Mouse (Mus musculus) limb, embryonic 14.5 days (tissue): ENCODE measurements around the gene Galnt10. TPM values are rescaled to one million over a fixed set of nuclear protein-coding genes. Genes with fewer than 3 reads are reported as not detected.
A peak's percentile ranks its signal among the peaks of the same experiment; 100 is the strongest.

Source experiments
- ATAC-seq: fragments of 200-750 bp; cut with Nextera tagmentation; 2 replicates; pipeline ENCODE4 v1.8.0; 2017; ENCODE audit warnings: low read depth, moderate number of reproducible peaks, moderate TSS enrichment; ENCODE audit not compliant: low FRiP score
- DNase-seq: peaks from one replicate; pipeline ENCODE4 v3.0.0-alpha.2; 2015; ENCODE audit warnings: low spot score
- H3K27ac ChIP-seq: fragments of 300-500 bp; sonication (generic); replicated peaks from 2 replicates; pipeline ENCODE4 v1.5.1; 2014; ENCODE audit warnings: low read depth, mild to moderate bottlenecking, low read length, moderate library complexity, mixed read lengths
- H3K27me3 ChIP-seq: fragments of 300-500 bp; sonication (generic); 2 replicates; pipeline ENCODE4 v1.6.1; 2014; ENCODE audit warnings: low read length, mixed read lengths; ENCODE audit not compliant: control insufficient read depth, insufficient read depth
- H3K36me3 ChIP-seq: fragments of 300-500 bp; sonication (generic); 2 replicates; pipeline ENCODE4 v1.6.1; 2014; ENCODE audit warnings: mild to moderate bottlenecking, low read length, moderate library complexity, mixed read lengths; ENCODE audit not compliant: control insufficient read depth, insufficient read depth
- H3K4me1 ChIP-seq: fragments of 300-500 bp; sonication (generic); 2 replicates; pipeline ENCODE4 v1.6.1; 2014; ENCODE audit warnings: antibody characterized with exemption, low read length, mixed read lengths; ENCODE audit not compliant: control insufficient read depth, insufficient read depth
- H3K4me2 ChIP-seq: fragments of 300-500 bp; sonication (generic); replicated peaks from 2 replicates; pipeline ENCODE4 v1.6.1; 2014; ENCODE audit warnings: low read depth, mild to moderate bottlenecking, low read length, moderate library complexity; ENCODE audit not compliant: severe bottlenecking
- H3K4me3 ChIP-seq: fragments of 300-500 bp; sonication (generic); replicated peaks from 2 replicates; pipeline ENCODE4 v1.5.1; 2014; ENCODE audit warnings: low read length
- H3K9ac ChIP-seq: fragments of 300-500 bp; sonication (generic); 2 replicates; pipeline ENCODE4 v1.6.1; 2014; ENCODE audit warnings: mild to moderate bottlenecking, low read depth, low read length, moderate library complexity; ENCODE audit not compliant: severe bottlenecking
- H3K9me3 ChIP-seq: fragments of 300-500 bp; sonication (generic); 2 replicates; pipeline ENCODE4 v1.6.1; 2016; ENCODE audit warnings: low read length; ENCODE audit not compliant: control insufficient read depth
- POLR2A ChIP-seq: fragments of 200-500 bp; IDR thresholded peaks from 2 replicates; pipeline ENCODE4 v1.8.0; 2012; ENCODE audit warnings: inconsistent platforms, mild to moderate bottlenecking, moderate library complexity, borderline replicate concordance; ENCODE audit not compliant: insufficient read depth, insufficient read length; ENCODE audit errors: extremely low read depth
- WGBS: fragments of 180-500 bp; shearing (Covaris S2); extraction: QIAGEN DNeasy Blood & Tissue Kit; methylation state at CpG from one replicate; pipeline ENCODE4 v1.1.7; 2014; 5-methylcytosine and 5-hydroxymethylcytosine counted together
- polyA plus RNA-seq, 2 experiments: library from polyadenylated mRNA; depleted of rRNA in 1 of 2; stranded (reverse) in 1 of 2; unstranded in 1 of 2; fragments of >200 nt; fragmentation: Nextera tagmentation in 1 of 2; extraction: Ambion mirVana in 1 of 2; gene quantifications; 2 replicates each; pipeline versions ENCODE4 v1.2.1 to v1.2.3; 2012 to 2014

Galnt10 gene
- polyA plus RNA-seq, 2 experiments = 24.4 to 26.5 TPM

DNA sequence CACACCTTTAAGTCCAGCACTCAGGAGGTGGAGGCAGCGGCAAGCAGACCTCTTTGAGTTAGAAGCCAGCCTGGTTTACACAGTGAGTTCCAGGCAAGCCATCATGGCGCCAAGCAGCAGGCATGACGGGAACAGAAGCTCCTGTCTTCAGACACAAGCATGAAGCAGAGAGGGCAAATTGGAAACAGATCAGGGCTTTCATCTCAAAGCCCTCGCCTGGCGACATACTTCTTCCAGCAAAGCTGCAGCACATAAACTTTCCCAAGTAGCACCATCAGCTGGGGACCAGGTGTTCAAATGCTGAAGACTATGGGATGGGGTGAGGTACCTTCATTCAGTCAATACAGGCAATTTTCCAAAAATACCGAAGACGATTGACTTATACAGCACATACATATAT lies 54.9 kb downstream of the Galnt10 start:
- H3K4me1 ChIP-seq = peaks cover 21% of the 10 kb centered on the region
- WGBS = 48% methylated on average over 7 of the region's 7 CpGs
- no peak for ATAC-seq

DNA sequence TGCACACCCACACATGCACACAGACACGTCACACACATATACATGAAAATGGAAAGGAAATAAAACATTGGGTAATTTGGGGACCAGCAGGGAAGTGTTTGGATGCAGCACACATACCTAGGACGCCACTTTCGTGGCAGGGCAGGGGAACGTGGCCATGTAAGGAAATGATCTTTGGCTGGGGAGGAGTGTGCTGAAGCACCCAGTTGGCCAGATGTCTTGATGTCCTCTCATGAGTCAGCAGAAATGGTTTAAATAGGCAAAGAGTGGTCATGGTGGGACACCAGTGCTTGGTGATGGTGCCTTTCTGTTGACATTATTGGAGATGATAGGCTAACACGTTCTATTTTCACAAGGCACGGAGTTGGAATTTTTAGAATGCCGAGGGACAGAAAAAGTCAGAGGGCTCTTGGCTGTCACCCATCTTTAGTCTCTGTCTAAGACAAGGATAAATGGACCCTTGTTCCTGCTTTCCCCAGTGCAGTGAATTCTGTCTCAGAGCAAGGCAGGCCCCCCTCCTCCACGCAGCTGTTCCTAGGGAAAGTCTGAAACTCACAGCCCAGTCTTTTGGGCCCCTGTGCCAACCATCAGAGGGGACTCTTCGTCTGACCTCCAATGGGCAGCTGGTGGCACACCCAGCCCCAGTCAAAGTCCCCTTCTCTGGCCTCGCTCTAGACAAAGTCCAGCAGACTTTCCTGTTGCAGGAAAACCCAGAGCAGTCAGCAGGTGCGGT lies 56.1 kb downstream of the Galnt10 start:
- Histone ChIP-seq H3K36me3 (peaks cover 8% of the 10 kb centered on the region; the same call in 1 of the 2 replicates), H3K4me3 (no peak overlapping the region), H3K4me1 (peaks cover 18% of the 10 kb centered on the region), H3K27me3 (no peaks in the 10 kb centered on the region), H3K27ac (no peak overlapping the region), H3K9ac (no peak overlapping the region), H3K9me3 (no peaks in the 10 kb centered on the region; the same call in 1 of the 2 replicates), H3K4me2 (no peak overlapping the region)
- ATAC-seq = peak; percentile 11; the same call in 1 of the 2 replicates
- no peak for TF ChIP-seq POLR2A
- WGBS = 76% methylated on average over 11 of the region's 11 CpGs
- DNase-seq = no peak

More for the DNA sequence above, 54.9 kb downstream of the Galnt10 start:
- TF ChIP-seq POLR2A = no peak
- H3K4me3 ChIP-seq = no peak overlapping the region
- H3K27me3 ChIP-seq = no peaks in the 10 kb centered on the region
- peaks cover 5% of the 10 kb centered on the region; the same call in 1 of the 2 replicates for H3K36me3 ChIP-seq
- no peak overlapping the region for H3K4me2 ChIP-seq
- no peak overlapping the region for H3K9ac ChIP-seq
- no peak overlapping the region for H3K27ac ChIP-seq
- peak; percentile 46 for DNase-seq
- H3K9me3 ChIP-seq = no peaks in the 10 kb centered on the region; the same call in 1 of the 2 replicates

DNA sequence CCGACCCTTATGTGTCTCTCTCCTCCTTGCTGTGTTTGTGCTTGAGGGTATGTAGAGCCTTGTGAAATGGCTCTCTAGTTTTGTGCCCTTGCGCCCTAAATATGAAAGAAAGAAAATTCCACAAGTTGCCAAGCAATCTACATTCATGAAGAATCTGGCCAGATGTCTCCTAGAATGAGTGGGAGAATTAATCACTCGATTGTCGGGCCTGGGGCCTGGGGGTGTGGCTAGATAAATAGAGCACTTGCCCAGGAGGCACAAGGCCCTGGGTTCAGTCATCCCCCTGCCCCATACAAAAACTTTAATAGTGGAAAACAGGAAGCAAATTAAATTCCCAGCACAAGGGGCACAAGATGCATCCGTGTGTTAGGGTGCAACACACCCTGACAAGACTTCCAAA lies 56.7 kb downstream of the Galnt10 start:
- Histone ChIP-seq H3K4me1 (peaks cover 12% of the 10 kb centered on the region), H3K9ac (no peak overlapping the region), H3K4me3 (no peak overlapping the region), H3K36me3 (peaks cover 8% of the 10 kb centered on the region; the same call in 1 of the 2 replicates), H3K27me3 (no peaks in the 10 kb centered on the region), H3K9me3 (no peaks in the 10 kb centered on the region; the same call in 1 of the 2 replicates), H3K4me2 (no peak overlapping the region), H3K27ac (no peak overlapping the region)
- no peak for TF ChIP-seq POLR2A
- DNase-seq (no peak), ATAC-seq (no peak)
- WGBS = 41% methylated on average over 5 of the region's 5 CpGs

DNA sequence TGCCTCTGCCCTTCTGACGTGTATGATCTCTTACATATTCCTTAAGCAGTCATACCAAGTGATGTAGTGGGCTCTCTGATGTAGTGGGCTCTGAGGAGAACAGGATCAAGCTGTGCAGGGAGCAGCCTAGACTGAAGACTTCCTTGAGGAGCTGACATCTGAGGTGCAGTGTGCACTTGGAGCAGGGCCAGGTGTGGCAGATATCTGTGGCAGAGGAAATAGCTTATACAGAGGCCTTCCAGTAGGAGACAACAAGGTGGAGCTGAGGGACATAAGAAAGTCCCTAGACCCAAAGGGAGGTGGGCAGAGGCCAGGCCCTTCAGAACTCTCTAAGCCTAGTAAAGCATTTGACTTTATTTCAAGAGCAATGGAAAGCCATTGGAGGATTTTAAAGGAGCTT lies 61.4 kb downstream of the Galnt10 start:
- H3K9ac ChIP-seq = no peak overlapping the region
- no peak for DNase-seq
- whole genome bisulfite sequencing = 85% methylated on average over 1 of the region's 1 CpGs
- peaks cover 8% of the 10 kb centered on the region; the same call in 1 of the 2 replicates for H3K36me3 ChIP-seq
- no peaks in the 10 kb centered on the region; the same call in 1 of the 2 replicates for H3K9me3 ChIP-seq
- no peaks in the 10 kb centered on the region for H3K27me3 ChIP-seq
- no peak overlapping the region for H3K4me3 ChIP-seq
- no peak for ATAC-seq
- TF ChIP-seq POLR2A = no peak
- no peak overlapping the region for H3K4me2 ChIP-seq
- H3K27ac ChIP-seq = no peak overlapping the region
- peaks cover 4% of the 10 kb centered on the region; the same call in 1 of the 2 replicates for H3K4me1 ChIP-seq

DNA sequence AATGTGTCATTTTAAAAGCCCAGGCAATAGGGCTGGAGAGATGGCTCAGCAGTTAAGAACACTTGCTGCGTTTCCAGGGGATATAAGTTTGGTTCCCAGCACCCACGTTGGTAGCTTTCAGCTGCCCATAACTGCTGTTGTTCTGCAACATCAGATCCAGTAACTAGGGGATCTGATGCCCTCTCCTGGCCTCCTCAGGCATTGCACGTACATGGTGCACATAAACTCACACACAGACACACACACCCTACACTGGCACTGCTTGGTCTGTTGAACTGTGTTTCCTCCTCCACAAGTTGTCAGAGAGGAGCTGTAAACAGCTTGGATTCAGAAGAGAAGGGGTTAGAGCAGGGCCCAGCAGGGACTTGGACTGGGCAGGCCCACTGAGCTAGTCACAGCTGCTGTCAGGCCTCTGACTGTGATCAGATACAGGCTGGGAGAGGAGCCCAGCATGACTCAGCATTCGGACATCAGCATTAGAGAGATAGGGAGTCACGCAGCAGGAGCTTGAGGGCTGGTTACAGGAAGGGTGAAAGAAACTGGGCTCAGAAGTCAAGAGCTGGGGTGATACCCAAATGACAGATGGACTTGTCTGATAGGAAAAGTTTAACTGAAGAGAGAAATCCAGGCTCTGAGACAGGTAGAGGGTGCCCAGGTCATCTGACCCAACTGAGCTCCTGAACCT lies 62.0 kb downstream of the Galnt10 start:
- Histone ChIP-seq H3K4me1 (no peaks in the 10 kb centered on the region), H3K27me3 (no peaks in the 10 kb centered on the region), H3K27ac (no peak overlapping the region), H3K9ac (no peak overlapping the region), H3K4me3 (no peak overlapping the region), H3K36me3 (peaks cover 8% of the 10 kb centered on the region; the same call in 1 of the 2 replicates), H3K4me2 (no peak overlapping the region), H3K9me3 (no peaks in the 10 kb centered on the region; the same call in 1 of the 2 replicates)
- no peak for DNase-seq
- no peak for TF ChIP-seq POLR2A
- WGBS = 95% methylated on average over 5 of the region's 5 CpGs
- ATAC-seq = no peak
